Mouse (Mus musculus) 3134 (cell line): ENCODE measurements around the gene Gm28035.
A peak's percentile ranks its signal among the peaks of the same experiment; 100 is the strongest.

Source experiments
- DNase-seq: peaks from one replicate; pipeline ENCODE4 v3.0.0-alpha.2; 2011; ENCODE audit warnings: low spot score; ENCODE audit not compliant: insufficient read length; ENCODE audit errors: extremely low read depth

The Gm28035 gene

DNA sequence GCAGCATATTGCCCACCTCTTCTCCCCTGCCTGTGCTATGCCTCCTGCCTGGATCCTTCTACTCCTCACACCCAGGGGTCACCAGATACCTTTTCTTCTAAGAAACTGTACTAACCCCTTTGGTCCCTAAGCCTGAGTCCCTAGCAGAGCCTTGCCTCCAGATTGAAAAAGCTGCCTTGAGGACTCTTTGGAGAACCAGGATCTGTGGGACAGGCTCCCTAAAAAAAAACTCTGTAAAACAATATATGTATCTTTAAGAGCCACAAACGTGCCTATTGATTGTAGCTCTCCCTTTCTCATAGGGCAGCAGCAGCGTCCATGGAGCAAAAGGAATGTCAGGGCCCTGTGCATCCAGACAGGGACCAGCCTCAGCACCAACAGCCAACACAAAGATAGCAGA, at the start of gene Gm28035:
Gene Gm28035, plus strand, starts transcription at position 301 of the 400 bp plus-strand sequence.
- DNase-seq = no peak

- no peak for DNase-seq
Observed at GRCm38 (mm10) chr2:30191790-30192580, 48.4 kb upstream of the Gm28035 start.

DNA sequence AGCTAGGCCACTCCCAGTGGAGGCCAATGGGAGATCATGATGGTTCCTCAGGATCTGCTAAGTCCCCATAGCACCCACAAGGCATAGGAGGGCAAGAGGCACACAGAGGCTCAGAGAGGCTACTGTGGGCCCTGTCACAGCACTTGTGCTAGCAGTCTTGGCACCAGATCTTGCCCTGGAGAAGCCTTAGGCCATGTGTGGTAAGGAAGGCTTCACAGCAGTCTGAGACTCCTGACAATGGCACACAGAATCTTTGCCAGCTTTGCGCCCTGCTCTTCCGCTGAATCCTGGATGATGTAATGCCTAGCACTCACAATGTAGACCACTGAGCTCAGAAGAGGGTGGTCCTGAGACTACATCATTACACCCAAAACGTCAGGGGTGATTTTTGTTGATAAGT, 45.7 kb upstream of the Gm28035 start:
- no peak for DNase-seq

DNA sequence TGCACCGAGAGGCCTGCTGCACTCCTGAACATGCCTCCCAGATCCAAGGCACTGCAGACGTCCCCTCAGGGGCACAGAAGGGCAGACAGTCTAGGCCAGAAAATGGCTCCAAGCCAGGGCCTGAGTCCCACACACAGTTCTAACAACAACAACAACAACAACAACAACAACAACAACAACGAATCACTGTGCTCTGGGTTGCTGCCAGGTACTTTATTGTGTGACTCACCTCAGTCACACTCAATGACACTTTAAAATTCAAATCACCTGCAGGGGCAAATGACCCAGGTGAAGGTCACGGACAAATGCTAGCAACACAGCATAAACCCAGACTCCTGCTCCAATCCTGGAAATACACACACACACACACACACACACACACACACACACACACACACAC, 42.3 kb upstream of the Gm28035 start:
- no peak for DNase-seq

- no peak for DNase-seq
Observed at GRCm38 (mm10) chr2:30199984-30200383, 40.4 kb upstream of the Gm28035 start.

DNA sequence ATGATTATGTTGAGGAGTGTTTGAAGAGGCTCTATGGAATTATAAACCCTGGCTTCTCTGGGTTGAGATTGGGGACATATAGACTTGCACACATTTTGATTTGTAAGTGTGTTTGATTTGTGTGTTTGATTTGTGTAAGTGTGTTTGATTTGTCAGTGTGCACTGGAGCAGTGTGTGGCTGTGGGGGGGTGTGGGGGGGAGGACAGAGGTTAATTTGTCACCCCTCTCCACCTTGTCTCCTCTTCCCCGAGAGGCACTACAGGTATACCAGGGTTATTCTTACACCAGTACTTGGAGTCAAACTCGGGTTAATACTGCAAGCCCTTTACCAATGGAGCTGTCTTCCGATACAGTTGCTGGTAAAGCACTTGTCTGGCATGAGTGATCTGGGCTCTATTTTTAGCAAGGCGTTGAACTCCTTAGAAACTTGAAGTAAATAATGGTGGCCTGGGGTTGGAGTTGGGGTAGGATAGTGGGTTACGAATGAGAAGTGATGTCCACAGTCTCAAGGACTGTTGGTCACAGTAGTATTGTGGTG, 39.9 kb upstream of the Gm28035 start:
- DNase-seq = no peak

DNA sequence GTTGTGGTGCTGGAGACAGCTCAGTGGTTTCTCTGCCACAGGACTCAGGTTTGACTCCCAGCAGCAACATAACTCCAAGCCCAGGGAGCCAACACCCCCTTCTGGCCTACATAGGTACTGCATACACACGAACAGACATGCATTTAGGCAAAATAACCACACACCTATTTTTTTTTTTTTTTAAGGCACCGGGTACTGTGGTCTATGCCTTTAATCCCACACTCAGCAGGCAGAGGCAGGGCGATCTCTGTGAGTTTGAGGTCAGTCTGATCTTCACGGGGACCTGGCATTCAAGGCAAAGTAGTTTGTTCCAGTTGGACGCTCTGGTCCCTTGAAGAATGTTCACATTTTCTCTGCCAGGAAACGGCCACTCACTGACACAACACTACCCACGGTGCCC, 36.9 kb upstream of the Gm28035 start:
- DNase-seq = no peak

- no peak for DNase-seq
Observed at GRCm38 (mm10) chr2:30205255-30205628, 35.1 kb upstream of the Gm28035 start.

DNA sequence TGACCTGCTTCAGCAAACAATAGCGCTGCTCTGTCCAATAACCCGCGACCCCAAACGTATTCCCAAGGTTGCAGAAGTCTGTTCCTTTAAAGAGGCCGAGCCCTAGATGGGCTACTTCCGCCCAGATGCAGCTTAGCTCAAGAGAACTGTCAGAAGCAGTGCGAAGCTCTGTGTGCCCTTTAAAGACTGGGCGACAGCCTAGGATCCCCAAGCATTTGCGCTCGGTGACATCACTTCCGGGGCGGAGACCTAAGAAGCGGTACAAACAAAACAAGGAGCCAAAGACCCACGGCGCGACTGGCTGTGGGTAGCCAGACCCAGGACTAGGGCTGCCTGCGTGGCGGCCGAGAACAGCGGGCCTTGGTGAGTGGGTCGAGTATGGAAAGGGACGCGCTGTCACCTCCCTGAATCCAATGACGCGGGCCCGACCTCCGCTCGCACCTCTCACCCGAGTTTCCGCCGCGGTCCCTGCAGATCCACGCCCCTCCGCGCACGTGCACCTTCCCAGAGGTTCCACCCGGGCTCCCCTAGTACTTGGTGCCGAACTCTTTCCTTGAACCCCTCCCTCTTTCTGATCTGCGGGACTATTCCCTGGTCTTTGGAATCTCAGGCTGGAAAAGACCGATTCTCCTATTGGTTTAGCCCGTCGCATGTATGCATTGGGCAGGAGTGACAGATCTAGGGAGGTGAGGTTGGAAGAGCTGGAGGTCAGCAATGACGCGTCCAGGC, 34.6 kb upstream of the Gm28035 start, which contains the start of gene Kyat1:
Gene Kyat1, minus strand, starts transcription at position 219 of the 729 bp plus-strand sequence.
- DNase-seq = peak; percentile 89

GRCm38 (mm10) chr2:30207401-30207800, 33.0 kb upstream of the Gm28035 start:
- no peak for DNase-seq

GRCm38 (mm10) chr2:30207886-30208285, 32.5 kb upstream of the Gm28035 start:
- DNase-seq = no peak

- no peak for DNase-seq
Observed at GRCm38 (mm10) chr2:30211408-30212168, 28.8 kb upstream of the Gm28035 start.

DNA sequence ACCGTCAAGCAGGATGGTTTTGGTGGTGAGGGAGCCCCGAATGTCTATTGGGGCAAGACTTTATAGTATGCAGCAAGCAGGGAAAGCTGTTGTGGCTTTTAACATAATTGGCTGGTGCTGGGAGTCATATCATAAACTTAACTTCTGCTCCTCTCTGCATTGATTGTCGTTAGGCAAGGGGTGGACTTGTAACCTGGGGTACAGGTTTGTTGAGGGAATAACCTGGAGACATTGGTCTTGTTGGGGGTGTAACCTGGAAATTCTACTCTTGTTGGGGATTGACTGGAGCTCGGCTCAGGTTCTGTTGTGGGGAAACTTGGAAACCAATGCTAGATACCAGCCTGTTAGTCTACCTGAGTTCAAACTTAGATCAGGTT, 28.2 kb upstream of the Gm28035 start:
- no peak for DNase-seq

DNA sequence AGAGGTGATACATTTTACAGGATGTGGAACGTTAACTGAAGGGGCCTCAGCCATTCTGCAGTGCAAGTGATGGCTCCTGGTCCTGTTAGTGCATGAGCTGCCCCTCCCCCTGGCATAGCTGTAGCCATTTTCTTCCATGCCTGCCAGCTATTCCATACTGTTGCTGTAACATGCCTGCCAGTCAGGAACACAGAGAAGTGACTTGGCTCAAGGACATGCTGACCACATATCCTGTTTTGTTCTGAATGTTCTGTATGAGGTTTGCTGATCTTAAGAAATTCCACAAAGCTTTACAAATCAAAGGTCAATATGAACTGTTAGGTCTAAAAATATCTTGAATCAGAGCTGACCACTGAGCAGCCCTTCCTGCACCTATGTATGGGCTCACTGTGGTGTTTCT, 27.4 kb upstream of the Gm28035 start:
- DNase-seq = no peak

DNA sequence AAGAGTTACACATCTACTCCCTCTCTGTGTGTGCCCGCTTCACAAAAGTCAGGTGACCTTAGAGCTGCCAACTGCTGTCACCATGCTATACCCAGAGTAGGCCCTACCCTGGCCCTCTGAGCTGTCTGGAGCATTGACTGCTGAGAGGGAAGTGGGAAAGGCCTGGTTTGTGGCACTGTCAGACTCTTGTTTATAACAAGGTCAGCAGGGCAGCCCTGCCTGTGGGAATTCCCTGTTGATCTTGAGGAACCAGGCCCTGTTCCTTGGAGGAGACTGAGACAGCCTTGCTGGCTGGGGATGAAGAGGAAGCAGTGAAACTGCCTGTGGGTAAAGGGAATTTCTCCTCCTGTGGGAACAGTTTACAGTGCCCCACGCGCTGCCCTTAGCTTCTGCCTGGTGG, 25.6 kb upstream of the Gm28035 start:
- DNase-seq = no peak

GRCm38 (mm10) chr2:30215493-30215892, 24.9 kb upstream of the Gm28035 start:
- no peak for DNase-seq

DNA sequence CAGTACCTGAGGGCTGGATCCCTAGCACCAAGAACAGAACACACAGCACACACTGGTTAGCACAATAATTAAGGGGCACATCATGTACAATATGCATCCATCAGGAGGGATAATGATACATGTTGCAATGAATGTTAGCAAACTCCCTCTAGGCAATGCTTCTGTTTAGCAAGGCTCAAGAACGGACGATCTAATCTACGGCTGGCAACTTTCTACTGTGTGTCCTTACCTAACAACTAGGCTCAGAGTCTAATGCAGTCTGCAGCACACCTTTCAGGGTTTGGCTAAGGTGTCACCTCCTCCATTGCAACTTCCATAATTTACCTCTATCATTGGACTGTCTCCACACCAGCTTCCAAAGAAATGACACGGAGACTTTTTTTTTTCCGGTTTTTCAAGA, 24.1 kb upstream of the Gm28035 start:
- no peak for DNase-seq

- DNase-seq = no peak
Observed at GRCm38 (mm10) chr2:30235593-30235992, 4.8 kb upstream of the Gm28035 start.

GRCm38 (mm10) chr2:30236426-30237198, 3.8 kb upstream of the Gm28035 start:
- no peak for DNase-seq

DNA sequence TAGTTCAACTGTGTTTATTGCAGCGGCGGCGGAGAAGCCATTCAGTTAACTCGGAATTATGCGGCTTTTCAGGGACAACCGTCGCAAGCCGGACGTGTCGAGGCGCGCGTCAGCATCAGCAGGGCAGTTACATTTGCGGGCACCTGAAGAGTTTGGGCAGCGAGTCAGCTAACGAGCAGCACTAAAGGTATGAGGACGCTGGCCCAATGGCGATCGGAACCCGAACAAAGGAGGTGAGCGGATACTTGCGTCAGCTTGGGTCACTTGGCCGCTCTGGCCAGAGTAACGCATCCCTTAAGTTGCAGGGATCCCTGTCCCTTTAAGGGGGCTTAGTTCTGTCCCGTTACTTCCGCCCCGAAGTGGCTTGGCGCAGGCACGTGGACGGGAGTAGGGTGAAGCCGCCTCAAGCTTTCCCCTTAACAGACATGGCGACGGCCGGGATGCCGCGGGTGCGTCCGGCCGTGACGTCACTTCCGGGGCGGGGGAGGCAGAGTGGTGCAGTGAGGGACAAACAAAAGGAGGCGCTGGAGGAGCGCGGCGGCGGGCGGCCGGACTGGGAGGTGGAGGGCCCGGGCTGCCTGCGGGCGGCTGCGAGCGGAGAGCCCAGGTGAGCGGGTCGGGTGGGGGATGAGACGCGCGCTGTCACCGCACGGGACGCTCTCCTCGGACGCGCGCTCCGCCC, 3.0 kb upstream of the Gm28035 start, which contains the start of gene Lrrc8a:
Gene Lrrc8a, plus strand, starts transcription at position 517 of the 682 bp plus-strand sequence.
- DNase-seq = peak; percentile 99
